ENCODE assay signal across 1 mouse cellular context in genomic region chr2:62408701-62409201, GRCm38 (mm10).
TF ChIP-seq lines count a peak whose summit lies in the region.

No protein-coding gene starts in this region.

TF ChIP-seq in MEL, 35 proteins besides CTCF, POLR2A, EP300 and RAD21 (continued from another document):
- TF ChIP-seq TBP (IDR thresholded peaks at IDR 0.05; ENCODE audit: low read depth, low read length) (no peak), GABPA (IDR thresholded peaks at IDR 0.05; ENCODE audit: low read depth, low read length) (no peak), CHD1 (IDR thresholded peaks at IDR 0.05; ENCODE audit: low read depth, low read length) (no peak), MAZ (IDR thresholded peaks at IDR 0.05; ENCODE audit: low read depth, low read length) (no peak; the same call in 1 of the 2 replicates), POLR2AphosphoS5 (IDR thresholded peaks at IDR 0.05; ENCODE audit: borderline replicate concordance, low read depth, low read length) (no peak), JUND (IDR thresholded peaks at IDR 0.05; ENCODE audit: low read depth, low read length) (0 out of 2 replicates have a peak, but pooled peaks have one; percentile 8), TAL1 (IDR thresholded peaks at IDR 0.05; ENCODE audit: low read length) (no peak), MXI1 (IDR thresholded peaks at IDR 0.05; ENCODE audit: low read depth, low read length) (no peak), USF1 (IDR thresholded peaks at IDR 0.05; ENCODE audit: low read depth, low read length) (no peak), E2F4 (IDR thresholded peaks at IDR 0.05; ENCODE audit: borderline replicate concordance, low read depth, low read length) (no peak), POLR2AphosphoS2 (IDR thresholded peaks at IDR 0.05; ENCODE audit: low read length) (no peak; the same call in 1 of the 2 replicates), HCFC1 (IDR thresholded peaks at IDR 0.05; ENCODE audit: low read depth, low read length) (0 out of 2 replicates have a peak, but pooled peaks have one; percentile 34), GATA1 (IDR thresholded peaks at IDR 0.05; ENCODE audit: low read depth, low read length) (peak; percentile 71; the same call in 1 of the 2 replicates), MEF2A (IDR thresholded peaks at IDR 0.05; ENCODE audit: extremely low read depth, insufficient replicate concordance, low read depth, low read length, poor library complexity, severe bottlenecking) (no peak)
